Mouse (Mus musculus) heart, adult 2 months (tissue): Measurements from ENCODE around the gene Acat3.

Experiments used
- CTCF ChIP-seq: fragments of 200-600 bp; IDR thresholded peaks from 2 replicates; pipeline ENCODE4 v1.8.1; 2022; ENCODE audit warnings: antibody characterized with exemption, mild to moderate bottlenecking, moderate library complexity
- POLR2A ChIP-seq: fragments of 200-500 bp; IDR thresholded peaks from 2 replicates; pipeline ENCODE4 v1.6.1; 2011; ENCODE audit warnings: mild to moderate bottlenecking, low read depth, low read length, control low read depth; ENCODE audit not compliant: insufficient read depth

GRCm38 (mm10) chr17:12973851-12974250 lies 33.5 kb upstream of the Acat3 start:
- TF ChIP-seq CTCF (no peak), POLR2A (no peak)
